In the genomic region with DNA sequence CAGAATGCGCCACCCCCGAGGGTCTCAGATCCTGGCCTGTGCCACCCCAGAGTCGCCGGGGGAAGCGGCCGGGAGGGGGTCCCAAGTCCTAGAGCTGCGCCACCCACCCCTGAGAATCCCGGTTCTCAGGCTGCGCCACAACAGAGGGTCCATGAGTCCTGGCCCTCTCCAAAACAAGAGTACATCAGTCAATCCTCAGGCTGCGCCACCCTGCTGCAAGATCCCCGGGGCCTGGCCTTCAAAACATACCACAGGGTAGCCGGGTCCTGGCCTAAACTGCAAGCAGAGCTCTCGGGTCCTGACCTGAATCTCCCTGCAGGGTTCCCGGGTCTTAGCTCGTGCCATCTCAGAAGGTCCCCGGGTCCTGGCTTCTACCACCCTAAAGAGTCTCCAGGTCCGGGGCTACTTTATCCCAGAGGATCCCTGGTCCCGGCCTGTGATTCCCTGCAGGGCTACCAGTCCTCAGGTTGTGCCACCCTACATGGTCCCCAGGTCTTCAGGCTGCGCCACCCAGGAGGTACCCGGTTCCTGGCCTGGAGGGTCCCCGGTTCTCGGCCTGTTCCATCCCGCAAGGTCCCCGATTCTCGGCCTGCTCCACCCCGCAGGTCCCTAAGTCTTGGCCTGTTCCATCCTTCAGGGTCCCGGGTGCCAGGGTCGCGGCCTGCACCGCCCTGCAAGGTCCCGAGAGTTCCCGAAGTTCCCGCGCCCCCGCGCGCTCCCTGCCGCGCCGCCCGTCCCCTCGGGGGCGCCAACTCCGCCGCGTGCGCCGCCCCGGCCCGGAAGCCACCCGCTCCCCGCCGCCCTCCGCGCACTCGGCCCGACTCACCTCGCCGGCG, we compare ENCODE assay signal across 8 mouse cellular contexts. TPM values are rescaled to one million over a fixed set of nuclear protein-coding genes. Genes with fewer than 3 reads are reported as not detected.
DNase-seq lines count a peak whose midpoint lies in the region; ATAC-seq lines count a peak whose summit lies in the region.

No protein-coding gene starts in this region.

- H3K4me2 ChIP-seq in forebrain, embryonic 12.5 days = peak overlapping the region; percentile 93

- H3K27ac ChIP-seq in forebrain, embryonic 12.5 days = peak overlapping the region; percentile 95

- H3K9me3 ChIP-seq in forebrain, embryonic 12.5 days = no peaks in the 10 kb centered on the region

- H3K4me3 ChIP-seq in forebrain, embryonic 12.5 days (replicated peaks) = peak overlapping the region; percentile 90

- H3K4me1 ChIP-seq in forebrain, embryonic 12.5 days = peaks cover 56% of the 10 kb centered on the region

- under 1% methylated on average over 56 of the region's 60 CpGs for WGBS in forebrain, embryonic 12.5 days

- intact Hi-C loops in heart, postnatal 25 days (cut with DNase I) = loop anchor here (2.0 to 10.0 kb wide), 2 partner anchors 20 to 54 kb away; no protein-coding TSS in a partner anchor

- peaks cover 8% of the 10 kb centered on the region; the same call in 1 of the 2 replicates for H3K27me3 ChIP-seq in forebrain, embryonic 12.5 days

- H3K36me3 ChIP-seq in forebrain, embryonic 12.5 days (replicated peaks) = no peaks in the 10 kb centered on the region

- H3K9ac ChIP-seq in forebrain, embryonic 12.5 days = peak overlapping the region; percentile 95

- peak; percentile 22 for ATAC-seq in forebrain, embryonic 12.5 days (ENCODE audit: low FRiP score)

- DNase-seq in Muller cell, postnatal 12 days (ENCODE audit: inconsistent ontology term) = peak; percentile 79
- peak; percentile 36 for DNase-seq in c-Kit-positive CD71-positive TER-119-positive erythroid progenitor cells, embryonic 14.5 days (ENCODE audit: low spot score)
- peak; percentile 58 for DNase-seq in heart, postnatal 25 days (ENCODE audit: low spot score)
- peak; percentile 48 to 65 for DNase-seq in layer of hippocampus, postnatal 25 days (ENCODE audit: extremely low spot score in 1 of 2, low spot score in 1 of 2)
- peak; percentile 60 for DNase-seq in lung, postnatal 36 days
- peak; percentile 77 for DNase-seq in right cerebral cortex, postnatal 25 days
- peak; percentile 76 for DNase-seq in yolk sac, embryonic 10.5 days (ENCODE audit: low spot score)

RNA-seq across cellular contexts. Expression of gene Ncor2, which starts 0.6 kb away (rescaled TPM):
- 26.0 and 27.0 TPM in 2 replicates for polyA plus RNA-seq in forebrain, embryonic 12.5 days (2016; fragmentation: Nextera tagmentation; extraction: Ambion mirVana)
- total RNA-seq in heart, postnatal 25 days (2021) = 10 to 100 TPM; 67.8 to 89.5 TPM
- 100 to 1,000 TPM; 229 to 297 TPM for total RNA-seq in layer of hippocampus, postnatal 25 days (2021)

Comparison
In these comparisons a context has a peak if more than half of its experiments do, and no peak if none do; other contexts are left out.
1. Peak in every context shown above with its lines: DNase-seq, ATAC-seq, H3K4me3 ChIP-seq and H3K27ac ChIP-seq.